Mouse (Mus musculus): ENCODE results near the gene 9430038I01Rik. TPM values are rescaled to one million over a fixed set of nuclear protein-coding genes. Genes with fewer than 3 reads are reported as not detected.

The 9430038I01Rik gene
- total RNA-seq, 1 experiment from 2014 or later = 26.9 TPM

DNA sequence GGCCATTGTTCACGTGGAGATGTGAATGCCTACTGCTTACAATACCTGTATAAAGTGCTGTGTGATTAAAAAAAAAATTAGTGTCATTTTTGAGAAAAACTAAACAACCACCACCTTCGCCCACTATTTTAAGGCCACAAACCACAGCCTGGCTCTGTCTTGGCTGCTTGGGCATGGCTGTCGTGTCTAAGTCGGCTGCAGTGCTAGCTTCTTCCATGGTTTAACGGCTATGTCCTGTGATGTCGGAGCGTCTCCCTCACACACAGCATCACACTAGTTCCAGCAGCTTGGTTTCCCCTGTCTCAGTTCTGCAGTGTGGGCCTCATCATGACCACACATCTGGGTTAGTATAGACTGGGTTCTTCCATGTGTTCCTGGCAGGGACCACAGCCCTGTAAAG is 35.6 kb downstream of the 9430038I01Rik start:
- ATAC-seq (replicated peaks; ENCODE audit: insufficient number of reproducible peaks, low FRiP score, low TSS enrichment, poor library complexity, severe bottlenecking) = no peak

DNA sequence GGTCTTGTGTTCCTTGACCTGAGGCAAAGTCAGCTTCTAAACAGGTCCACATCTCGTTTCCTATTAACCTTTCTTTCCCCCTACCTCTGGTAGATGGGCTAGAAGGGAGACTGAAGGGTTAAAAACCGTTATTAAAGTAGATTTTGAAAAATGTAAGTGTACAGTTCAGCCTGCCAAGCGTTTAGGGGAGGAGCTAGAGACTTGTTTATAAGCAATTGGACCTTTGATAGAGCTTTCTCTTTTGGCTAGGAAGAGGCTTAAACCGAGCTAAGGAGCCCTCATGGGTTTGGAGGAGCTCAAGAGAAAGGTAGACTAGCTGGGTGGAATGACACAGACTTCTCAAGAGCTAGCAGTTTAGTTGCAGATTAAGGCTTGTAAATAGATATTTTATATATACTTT is 38.8 kb downstream of the 9430038I01Rik start:
- no peak for ATAC-seq (replicated peaks; ENCODE audit: insufficient number of reproducible peaks, low FRiP score, low TSS enrichment, poor library complexity, severe bottlenecking)

DNA sequence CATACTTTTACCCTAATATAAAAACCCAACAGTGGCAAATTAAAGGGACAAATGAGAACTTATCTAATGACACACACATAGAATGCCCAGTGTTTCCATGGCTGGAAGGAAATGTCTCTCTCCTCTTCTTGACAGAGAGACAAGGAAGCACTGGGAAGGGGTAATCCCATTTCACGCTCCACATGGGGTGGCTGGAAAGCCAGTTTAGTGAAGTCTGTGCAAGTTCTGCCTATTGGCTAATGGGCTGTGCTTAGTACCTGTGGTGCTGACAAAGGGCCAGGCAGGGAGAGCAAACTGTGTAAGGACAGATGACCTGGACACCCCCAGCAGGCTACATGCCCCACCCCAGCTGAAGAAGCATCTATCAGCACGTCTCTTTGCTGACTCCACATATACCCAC is 40.4 kb downstream of the 9430038I01Rik start:
- ATAC-seq (replicated peaks; ENCODE audit: insufficient number of reproducible peaks, low FRiP score, low TSS enrichment, poor library complexity, severe bottlenecking) = no peak

DNA sequence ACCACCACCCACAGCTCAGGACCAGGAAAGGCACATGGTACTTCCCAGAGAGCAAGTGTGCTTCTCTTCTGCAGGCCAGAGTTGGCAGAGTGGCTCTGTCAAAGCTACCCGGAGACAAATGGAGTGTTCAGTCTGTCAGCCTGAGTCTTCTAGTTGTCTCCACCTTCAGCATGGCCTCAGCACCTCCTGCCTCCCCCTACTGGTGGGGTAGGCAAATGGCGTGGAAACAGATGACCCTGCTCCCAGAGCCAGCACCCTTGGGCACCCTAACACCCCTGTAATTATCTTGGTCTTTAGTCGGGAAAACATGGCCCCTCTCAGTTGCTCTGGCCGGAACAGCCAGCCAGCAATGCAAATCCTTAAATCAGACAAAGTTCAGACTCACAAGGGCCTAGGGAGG is 43.8 kb downstream of the 9430038I01Rik start:
- no peak for ATAC-seq (replicated peaks; ENCODE audit: insufficient number of reproducible peaks, low FRiP score, low TSS enrichment, poor library complexity, severe bottlenecking)

DNA sequence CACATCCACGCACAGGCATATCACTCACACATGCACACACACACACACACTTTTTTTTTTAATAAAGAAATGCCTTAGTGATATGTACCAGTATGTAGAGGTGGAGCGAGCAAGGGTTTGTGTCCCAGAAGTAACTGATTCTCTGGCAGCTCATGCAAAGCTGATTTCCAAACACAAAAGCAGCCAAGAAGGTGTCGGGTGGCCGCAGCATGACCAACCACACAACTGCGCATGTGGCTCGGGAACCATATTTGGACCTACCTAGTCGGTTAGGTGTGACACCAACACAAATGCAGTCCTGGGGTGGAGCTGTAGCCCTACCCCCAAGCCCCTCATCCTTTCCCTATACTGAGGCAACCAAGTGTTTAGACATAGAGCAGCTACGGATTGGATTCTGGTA is 45.5 kb downstream of the 9430038I01Rik start:
- no peak for ATAC-seq (replicated peaks; ENCODE audit: insufficient number of reproducible peaks, low FRiP score, low TSS enrichment, poor library complexity, severe bottlenecking)

DNA sequence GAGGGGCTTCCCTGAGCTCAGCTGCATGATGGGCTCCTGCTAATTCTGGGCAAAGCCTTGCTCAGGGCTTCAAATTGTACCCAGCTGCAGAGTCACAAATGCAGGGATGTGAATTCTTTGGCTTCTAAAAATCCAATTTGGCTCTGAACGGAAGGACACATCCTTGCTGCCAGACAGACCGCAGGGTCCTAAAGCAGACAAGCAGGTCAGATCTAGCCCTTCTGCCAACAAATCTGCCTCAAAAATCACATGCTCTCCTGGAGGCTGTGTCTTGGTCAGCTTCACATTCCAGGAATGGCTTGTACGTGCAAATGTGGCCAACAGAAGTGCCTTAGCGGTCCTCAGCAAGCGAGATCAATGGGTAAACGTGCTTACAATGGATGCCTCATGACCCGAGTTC is 46.0 kb downstream of the 9430038I01Rik start:
- ATAC-seq (replicated peaks; ENCODE audit: insufficient number of reproducible peaks, low FRiP score, low TSS enrichment, poor library complexity, severe bottlenecking) = no peak

DNA sequence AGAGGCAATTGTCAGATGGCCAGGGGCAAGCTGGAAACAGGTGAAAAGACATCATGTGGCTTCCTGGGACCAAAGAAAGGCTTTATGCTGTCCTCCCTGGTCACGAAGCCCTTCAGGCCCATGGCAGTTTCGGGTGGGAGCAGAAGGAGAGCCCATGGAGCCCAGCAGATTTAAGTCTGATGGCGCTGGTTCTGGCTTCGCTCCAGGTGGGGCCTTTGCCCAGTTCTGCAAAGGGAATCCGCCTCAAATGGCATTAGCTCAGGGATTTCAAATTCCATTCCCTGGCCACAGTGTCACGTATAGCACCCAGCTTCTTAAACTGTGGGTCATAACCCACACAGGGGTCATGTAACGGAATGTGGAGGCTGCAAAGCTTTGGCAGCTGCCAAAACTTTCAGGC is 63.7 kb downstream of the 9430038I01Rik start:
- no peak for ATAC-seq (replicated peaks; ENCODE audit: insufficient number of reproducible peaks, low FRiP score, low TSS enrichment, poor library complexity, severe bottlenecking)

DNA sequence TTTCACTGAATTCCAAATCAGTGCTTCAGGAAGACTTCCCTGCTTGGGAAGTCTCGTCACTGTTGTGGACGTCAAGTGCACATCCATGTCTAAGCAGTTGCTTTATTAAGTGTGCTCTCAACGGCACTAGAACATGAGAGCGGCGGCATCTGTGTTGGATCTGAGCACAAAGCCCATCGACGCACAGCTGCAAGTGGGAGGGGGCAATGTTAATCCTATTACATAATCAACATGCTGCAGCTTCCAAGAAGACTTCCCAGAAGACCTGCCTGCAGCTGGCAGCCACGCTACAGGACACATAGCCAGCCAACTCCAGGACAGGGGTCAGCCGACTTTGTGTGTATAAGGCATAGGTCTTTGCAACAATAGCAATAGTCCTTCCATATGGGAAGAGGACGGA is 64.5 kb downstream of the 9430038I01Rik start:
- no peak for ATAC-seq (replicated peaks; ENCODE audit: insufficient number of reproducible peaks, low FRiP score, low TSS enrichment, poor library complexity, severe bottlenecking)

DNA sequence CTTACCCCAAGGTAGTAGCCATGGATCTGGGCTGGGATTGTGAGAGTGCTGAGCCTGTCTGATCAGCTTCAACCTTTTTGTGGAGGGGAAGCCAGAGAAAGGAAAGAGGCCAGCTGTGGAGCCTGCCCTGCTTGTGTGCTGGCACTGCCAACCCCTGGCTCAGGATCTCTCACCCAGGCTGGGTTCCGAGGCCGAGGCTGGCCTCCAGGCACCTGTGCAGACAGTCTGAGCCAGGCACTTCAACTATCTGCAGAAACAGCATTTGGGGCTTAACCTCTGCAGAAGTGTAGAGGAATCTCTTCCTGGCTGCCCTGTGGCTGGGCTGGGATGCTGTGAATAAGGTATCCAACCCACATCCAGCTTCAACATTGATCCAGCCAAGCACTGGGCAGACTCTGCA is 76.6 kb downstream of the 9430038I01Rik start:
- no peak for ATAC-seq (replicated peaks; ENCODE audit: insufficient number of reproducible peaks, low FRiP score, low TSS enrichment, poor library complexity, severe bottlenecking)

Other genes starting within 250 kb of the 9430038I01Rik start
- not detected in 3 replicates for gene Ebf3, start 96.3 kb downstream of the 9430038I01Rik start, total RNA-seq (2017)
- gene Glrx3, start 26.9 kb upstream of the 9430038I01Rik start, total RNA-seq (2017) = 83.6 to 87.3 TPM (median 86.3 TPM) in 3 replicates